Mouse (Mus musculus) retina, embryonic 14.5 days (tissue): ENCODE measurements around the gene Tnfsfm13.
"Not testable (repeated sequence)": the region's sequence is repeated elsewhere in the genome, so short reads cannot be mapped to it uniquely, and the experiment has no call there.

Experiments used
- DNase-seq: peaks from one replicate; pipeline ENCODE4 v3.0.0-alpha.2; 2015; ENCODE audit warnings: low spot score

Tnfsfm13 gene

GRCm38 (mm10) chr11:69703814-69704612, 8.1 kb upstream of the Tnfsfm13 start:
- no peak for DNase-seq

DNA sequence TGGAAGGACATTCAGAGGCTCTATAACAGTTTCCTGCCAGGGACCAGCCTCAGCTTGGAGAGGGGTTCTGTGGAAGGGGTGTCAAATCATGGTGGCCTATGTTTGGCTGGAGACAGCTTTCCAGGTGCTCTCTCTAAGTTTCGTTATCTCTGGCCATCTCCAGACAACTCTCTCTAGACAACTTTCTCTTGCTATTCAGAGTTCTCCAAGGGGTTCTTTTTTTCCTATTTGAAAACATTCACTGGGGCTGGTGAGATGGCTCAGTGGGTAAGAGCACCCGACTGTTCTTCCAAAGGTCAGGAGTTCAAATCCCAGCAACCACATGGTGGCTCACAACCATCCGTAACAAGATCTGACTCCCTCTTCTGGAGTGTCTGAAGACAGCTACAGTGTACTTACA, 7.5 kb upstream of the Tnfsfm13 start:
- not testable (repeated sequence) for DNase-seq

GRCm38 (mm10) chr11:69702886-69703285, 7.0 kb upstream of the Tnfsfm13 start:
- not testable (repeated sequence) for DNase-seq

- no peak for DNase-seq
Observed at GRCm38 (mm10) chr11:69699595-69699994, 3.7 kb upstream of the Tnfsfm13 start.

DNA sequence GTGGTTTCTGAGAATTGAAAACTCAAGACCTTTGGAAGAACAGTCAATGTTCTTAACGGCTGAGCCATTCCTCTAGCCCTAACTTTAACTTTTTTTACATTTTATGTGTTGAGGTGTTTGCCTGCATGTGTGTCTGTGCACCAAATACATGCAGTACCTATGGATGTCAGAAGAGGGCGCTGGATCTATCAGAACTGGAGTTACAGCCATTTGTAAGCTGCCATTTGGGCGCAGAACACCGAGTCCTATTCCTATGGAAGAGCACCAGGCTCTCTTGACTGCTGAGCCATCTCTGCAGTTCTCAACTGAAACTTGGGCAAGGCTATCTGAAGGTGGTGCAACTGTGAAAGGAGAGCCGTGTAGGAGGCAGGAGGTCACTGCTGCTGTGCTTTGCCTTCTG, 2.7 kb upstream of the Tnfsfm13 start:
- no peak for DNase-seq

DNA sequence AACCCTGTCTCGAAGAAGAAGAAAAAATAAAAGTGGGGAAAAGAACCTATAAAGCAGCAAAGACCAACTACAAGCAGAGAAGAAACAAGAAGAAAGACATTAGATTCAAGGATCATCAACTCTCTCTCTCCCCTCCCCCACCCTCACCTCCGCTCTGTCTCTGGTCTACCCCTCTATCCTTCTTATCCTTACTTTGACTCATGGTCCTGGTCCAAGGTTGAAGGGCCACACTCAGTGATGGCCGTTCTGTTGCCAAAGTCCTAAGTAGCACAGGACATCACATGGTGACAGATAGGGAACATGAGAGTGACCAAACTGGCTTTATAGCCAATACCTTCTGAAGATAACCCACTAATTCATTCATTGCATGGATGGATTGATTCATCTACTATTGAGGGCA, 1.5 kb upstream of the Tnfsfm13 start:
- no peak for DNase-seq

DNA sequence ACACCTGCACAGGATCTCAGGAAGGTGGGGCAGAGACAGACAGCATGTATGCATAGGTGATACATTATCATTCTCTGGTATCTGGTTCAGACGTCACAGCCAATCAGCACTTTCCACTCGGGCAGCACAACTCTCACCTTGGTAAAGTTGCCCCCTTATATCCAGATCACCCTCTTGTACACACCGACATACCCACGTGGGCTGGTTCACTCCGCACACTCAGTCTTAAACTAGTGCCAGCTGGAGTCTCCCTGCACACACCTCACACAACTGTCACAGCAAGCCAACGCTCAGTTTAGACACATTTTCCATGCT, 895 bp downstream of the Tnfsfm13 start:
- no peak for DNase-seq

DNA sequence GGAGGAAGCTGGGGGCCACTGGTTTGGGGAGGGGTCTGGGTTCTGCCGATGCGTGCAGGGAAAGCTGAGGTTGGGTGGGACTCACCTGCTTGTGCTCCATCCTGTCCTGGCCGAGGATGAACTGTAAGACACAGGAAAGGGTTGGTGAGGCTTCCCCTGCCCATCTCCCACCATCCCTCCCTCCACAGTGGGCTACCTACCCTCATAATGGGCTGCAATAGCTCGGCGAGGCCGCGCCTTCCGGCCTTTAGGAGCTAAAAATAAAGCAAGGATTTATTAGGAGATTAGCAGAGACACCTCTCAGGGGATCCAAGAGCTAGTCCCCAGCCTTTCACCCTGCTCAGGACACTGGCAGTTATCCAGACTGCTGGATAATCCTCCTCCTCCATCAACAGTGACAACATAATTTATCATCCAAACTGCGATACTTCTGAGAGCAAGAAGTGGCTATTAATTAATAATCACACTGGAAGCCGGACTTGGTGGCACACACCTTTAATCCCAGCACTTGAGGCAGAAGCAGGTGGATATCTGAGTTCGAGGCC, 2.4 kb downstream of the Tnfsfm13 start:
- no peak for DNase-seq

GRCm38 (mm10) chr11:69692863-69693262, 3.0 kb downstream of the Tnfsfm13 start:
- DNase-seq = no peak

DNA sequence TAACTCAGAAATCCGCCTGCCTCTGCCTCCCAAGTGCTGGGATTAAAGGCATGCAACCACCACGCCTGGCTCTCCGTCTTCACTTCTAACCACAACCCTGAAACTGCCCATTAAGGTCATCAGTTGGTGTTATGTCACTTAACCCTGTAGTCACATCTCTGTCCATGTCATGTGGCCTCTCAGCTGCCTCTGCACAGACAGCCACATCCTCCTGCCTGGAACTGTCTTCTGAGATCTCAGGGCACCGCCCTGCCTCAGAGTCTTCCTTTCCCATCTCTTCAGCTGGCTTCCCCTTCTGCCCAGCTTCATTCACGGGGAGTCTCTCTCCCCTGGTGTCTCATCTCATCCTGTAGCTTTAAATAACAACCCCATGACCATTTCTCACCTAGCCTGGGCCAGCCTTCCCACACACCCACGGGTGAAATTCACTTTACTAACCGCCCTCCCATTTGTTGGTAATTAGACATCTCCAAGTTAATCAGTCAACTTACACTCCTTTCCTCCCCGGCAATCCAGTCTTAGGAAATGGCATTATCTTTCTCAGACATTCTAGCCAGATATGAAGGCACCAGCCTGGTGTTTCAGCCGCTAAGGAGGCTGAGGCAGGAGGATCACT, 3.6 kb downstream of the Tnfsfm13 start:
- no peak for DNase-seq

- DNase-seq = no peak
Observed at GRCm38 (mm10) chr11:69689891-69690290, 6.0 kb downstream of the Tnfsfm13 start.

- no peak for DNase-seq
Observed at GRCm38 (mm10) chr11:69687061-69687460, 8.8 kb downstream of the Tnfsfm13 start.

DNA sequence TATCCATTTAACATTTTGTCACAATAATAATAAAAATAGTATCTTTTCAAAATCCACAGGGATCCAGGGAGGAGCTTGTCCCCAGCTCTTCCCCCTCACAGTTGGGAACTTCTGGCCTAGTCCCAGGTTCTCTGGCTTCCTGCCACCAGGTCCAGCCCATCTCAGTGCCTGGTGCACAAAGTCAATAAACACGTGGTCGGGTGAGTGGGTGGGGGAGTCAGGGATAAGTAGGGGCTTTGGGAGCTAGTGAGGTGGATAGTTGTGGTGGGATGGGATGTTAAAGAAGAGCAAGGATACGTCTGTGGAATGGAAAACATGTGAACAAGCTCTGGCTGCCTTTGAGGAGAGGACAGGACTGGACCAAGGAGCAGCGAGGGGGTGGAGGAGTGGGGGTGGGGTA, 9.5 kb downstream of the Tnfsfm13 start:
- DNase-seq = no peak

- no peak for DNase-seq
Observed at GRCm38 (mm10) chr11:69685526-69686148, 10.3 kb downstream of the Tnfsfm13 start, which contains the start of gene Tnfsf13. Tnfsf13 (minus strand) TSS chr11:69685784.

DNA sequence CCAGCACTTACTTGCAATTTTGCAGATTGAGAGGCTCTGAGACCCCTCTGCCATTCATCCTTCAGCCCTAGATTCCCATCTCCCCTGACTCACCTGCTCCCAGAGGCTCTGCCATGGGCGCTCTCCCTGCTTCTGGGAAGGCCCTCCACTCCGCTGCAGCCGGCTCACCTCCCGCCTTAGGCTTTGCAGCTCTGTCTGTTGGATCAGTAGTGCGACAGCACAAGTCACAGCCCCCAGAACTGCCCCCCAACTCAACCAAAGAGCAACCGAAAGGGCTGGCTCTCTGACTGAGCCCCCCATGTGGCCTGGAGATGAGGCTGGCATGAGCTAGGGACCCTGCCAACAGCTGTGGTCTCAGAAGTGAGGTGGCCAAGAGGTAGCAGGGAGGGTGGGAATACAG, 11.0 kb downstream of the Tnfsfm13 start:
- no peak for DNase-seq

DNA sequence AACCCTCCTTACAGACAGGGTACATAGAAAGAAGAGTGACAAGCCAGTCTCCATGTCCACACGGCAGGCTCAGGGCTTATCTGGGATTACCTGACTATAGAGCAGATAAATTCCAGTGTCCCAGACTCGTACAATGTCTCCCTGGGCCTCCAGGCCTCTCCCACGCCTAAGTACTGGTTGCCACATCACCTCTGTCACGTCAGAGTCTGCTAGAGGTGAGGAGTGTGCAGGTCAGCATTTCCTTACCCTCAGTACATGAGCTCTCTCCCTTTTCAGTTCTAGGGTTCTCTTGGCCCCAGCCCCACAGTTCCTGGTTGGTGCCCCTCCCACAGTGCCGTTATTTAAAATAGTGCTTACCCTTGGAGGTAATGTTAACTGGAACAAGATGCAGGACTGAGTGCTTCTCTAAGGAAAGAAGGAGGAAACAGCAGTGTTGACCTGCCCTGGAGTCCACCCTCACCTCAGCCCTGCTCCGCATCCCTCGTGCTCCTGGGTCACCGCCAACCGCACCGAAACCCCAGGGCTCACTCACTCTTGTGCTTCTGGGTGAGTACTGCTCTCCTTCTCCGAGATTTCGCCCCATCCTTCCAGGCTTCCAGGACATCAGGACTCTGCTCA, 11.7 kb downstream of the Tnfsfm13 start:
- DNase-seq = no peak

DNA sequence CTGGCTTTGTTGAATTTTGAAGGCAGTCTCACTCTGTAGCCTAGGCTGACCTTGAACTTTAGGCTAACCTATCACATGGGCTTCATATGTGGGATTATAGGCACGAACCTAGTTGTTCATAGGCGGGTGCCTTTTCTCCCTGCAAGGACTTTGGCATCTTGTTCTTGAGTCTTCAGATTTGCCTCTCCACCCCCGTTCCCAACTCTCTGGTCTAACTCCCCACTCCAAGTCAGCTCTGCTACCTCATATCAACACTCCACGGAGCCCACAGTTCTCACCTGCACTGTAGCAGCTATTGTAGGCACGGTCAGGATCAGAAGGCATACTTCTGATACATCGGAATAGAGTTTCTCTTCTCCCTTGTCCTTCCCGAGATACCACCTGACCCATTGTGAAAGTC, 12.3 kb downstream of the Tnfsfm13 start:
- DNase-seq = no peak

GRCm38 (mm10) chr11:69682840-69683533, 12.9 kb downstream of the Tnfsfm13 start:
- DNase-seq = peak; percentile 97

- no peak for DNase-seq
Observed at GRCm38 (mm10) chr11:69682209-69682839, 13.6 kb downstream of the Tnfsfm13 start.

GRCm38 (mm10) chr11:69681314-69682208, 14.3 kb downstream of the Tnfsfm13 start, which contains the start of gene Senp3:
Senp3 (minus strand) TSS chr11:69682084.
- DNase-seq = peak; percentile 97
